Mouse (Mus musculus): ENCODE results near the gene Snta1.

Gene Snta1

GRCm38 (mm10) chr2:154420942-154421731 lies 13.2 kb upstream of the Snta1 start:
- DNase-seq, result no peak

DNA sequence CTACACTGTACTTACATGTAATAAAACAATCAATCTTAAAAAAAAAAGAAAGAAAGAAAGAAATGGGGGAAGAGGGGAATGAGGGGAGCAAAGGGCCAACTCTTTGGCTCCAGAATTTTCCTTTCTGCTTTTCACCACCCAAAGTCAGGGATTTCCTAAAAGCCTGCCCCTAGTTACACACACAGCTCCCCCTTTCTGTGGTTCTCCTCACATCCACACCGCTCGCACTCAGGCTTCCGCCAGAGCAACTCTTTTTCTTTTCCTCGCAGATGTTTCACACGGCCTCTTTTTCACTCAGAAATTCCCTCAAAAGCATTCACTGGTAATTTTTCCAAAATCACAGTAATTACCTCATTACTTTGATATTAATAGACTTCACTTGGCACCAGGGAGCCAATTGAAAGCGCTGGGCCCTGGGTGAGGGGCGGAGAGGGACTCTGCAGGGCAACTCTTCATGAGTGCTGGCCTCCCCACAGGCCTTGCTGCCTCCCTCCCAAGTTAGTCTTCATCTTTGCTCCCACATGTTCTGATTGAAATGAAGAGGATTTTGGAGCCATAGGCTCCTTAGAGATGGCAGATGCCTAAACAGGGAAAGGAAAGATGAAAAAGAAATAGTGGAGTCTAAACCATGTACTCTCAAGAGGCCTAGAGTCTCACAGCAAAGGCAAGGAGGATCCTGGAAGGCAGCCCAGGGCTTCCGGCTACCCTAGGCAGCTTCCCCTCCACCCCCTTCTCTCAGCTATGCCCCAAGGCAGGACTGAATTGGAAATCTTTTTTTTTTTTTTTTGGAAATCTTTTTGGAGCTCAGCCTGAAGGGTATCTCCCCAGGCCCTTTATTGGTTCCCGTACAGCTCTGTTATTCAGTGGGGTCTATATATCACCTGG lies 12.0 kb upstream of the Snta1 start:
- no peak for DNase-seq

- DNase-seq, result no peak
Measured at GRCm38 (mm10) chr2:154418001-154418400, 10.1 kb upstream of the Snta1 start.

GRCm38 (mm10) chr2:154417107-154417506 lies 9.2 kb upstream of the Snta1 start:
- DNase-seq, result peak; percentile 77

DNA sequence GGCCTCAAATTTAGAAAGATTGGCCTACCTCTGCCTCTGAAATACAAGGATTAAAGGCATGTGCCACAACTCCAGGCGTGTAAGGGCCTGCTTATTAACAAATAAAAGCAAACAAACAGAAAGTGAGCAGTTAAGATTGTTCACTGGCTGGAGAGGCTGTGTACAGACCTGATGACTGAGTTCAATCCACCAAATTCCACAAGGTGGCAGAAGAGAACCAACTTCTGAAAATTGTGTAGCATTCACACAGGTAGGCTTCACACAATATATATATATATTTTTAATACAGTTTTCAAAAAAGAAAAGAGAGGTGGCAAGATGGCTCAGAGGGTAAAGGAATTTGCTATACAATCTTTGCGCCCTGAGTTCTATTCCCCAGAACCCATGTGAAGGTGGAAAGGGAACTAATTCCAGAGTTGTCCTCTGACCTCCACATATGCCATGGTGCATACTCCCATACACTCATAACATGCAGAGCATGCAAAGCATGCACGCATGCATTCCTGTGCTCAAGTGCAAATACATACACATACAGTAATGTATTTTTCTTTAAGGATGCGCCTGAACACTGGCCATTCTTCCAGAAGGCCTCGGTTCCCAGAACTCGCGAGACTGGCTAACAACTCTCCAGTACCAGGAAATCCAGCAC lies 4.2 kb upstream of the Snta1 start:
- no peak for DNase-seq

DNA sequence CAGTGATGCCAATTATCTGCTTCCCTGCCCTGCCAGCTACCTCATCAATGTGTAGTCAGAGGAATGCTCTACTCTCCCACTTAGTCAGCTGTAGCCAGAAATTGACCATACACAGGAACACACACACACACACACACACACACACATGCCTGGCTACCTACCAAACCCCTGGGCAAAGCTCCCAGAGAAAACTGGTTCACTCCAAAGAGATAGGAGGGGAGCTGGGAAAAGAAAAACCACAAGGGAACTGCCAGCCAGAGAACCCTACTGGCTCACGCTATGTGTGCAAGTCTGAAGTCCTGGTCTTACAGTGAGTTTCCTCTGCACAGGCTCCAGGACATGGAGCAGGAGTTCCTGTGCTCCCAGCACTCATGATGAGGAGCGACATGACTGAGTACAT lies 2.5 kb upstream of the Snta1 start:
- DNase-seq, result no peak

DNA sequence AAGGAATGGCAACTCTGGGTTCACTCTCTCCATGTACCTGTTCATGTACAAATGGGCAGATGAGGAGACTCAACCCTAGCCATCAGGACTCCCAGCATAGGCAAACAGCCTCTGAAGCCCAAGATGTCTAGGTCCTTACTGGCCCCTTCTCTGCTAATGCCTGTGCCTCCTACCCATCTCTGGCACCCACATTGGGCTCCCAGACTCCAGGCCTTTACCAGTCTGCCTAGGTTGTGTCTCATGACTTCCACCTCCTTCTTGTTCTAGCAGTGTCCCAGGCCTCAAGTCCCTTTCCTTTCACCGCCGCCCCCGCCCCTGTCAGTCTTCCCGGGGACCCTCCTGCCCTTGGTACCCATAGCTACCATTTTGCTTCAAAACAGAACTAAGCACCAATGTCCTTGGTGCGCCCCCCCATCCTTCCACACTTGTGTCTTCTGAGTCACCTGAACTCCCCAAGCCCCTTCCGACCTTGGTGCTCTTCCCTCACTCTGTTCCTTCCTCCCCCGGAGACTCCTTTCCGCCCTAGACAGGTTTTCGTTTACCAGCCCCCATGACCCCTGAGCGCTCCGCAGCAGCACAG lies 746 bp downstream of the Snta1 start:
- DNase-seq, result no peak

DNA sequence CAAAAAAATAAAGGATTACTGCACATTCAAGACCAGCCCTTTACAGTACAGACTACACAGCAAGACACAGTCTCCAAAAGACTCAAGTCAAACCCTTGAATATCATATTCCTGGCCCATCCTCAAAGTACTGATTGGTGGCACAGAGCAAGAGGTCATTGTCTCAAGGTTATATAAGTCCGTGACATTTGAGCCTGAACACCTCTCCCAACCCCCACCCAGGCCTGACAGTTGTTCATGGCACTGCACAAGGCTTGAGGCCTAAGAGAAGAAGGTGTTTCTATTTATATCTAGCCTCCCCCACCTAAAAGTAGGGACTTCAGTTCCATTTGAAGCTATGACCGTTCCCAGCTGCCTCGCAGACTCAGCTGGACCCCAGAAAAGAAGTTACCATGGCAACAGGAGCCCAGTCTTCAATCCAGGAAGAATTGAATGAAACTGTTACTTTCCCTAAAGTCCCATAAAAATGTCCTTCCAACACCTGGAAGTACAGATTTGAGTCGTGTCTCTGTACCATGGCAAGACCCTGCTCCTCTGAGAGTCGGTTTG lies 2.4 kb downstream of the Snta1 start:
- no peak for DNase-seq

- peak; percentile 67 for DNase-seq
Measured at GRCm38 (mm10) chr2:154402811-154403210, 5.1 kb downstream of the Snta1 start.

DNA sequence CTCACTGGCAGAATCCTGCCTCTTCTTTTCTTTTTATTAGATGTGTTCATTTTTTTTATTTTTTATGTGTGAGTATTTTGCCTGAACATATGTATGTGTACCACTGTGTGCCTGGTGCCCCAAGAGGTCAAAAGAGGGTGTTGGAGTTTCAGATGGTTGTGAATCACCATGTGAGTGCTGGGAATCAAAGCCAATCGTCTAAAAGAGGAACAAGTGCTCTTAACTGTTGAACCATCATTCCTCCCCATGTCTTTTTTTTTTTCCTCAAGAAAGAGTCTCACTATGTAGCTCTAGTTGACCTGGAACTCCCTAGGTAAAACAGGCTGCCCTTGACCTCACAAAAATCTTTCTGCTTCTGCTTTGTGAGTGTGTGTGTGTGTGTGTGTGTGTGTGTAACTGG lies 5.9 kb downstream of the Snta1 start:
- no peak for DNase-seq

DNA sequence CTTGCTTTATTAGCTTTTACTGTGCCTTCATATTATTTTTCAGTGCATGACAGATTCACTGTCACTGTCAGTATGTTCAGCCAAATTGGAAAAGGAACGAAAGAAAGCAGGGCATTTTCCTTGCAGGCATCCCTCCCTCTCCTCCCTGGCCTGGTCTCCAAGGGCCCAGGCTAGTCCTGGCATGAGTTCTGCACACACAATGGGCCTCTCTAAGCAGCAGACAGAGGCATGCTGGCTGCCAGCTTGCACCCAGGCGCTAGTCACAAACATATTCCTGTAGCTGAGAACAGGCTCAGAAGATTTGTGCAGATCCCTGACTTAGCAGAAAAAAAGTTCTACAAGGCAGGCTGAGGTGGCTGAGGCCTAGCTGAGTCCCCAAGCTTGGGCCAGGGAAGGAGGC lies 8.6 kb downstream of the Snta1 start:
- DNase-seq, result no peak

DNA sequence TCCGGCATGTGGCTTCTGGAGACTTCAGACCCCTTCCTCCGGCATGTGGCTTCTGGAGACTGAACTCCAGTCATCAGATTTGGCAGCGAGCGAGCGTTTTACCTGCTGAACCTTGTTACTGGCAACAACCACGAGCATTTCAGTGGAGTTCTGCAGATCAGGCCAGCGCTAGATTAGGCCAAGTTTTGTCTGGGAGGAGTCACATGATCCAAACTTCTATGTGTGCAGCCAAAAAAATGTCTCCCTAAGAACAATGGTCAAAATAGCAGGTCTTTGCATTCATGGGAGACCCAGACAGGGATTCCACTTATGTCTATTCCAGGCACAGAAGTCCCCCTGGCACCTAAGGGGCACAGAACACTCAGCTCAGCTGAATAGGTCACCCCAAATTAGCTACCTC lies 9.6 kb downstream of the Snta1 start:
- DNase-seq, result peak; percentile 51

- DNase-seq, result no peak
Measured at GRCm38 (mm10) chr2:154396529-154396928, 11.4 kb downstream of the Snta1 start.

DNA sequence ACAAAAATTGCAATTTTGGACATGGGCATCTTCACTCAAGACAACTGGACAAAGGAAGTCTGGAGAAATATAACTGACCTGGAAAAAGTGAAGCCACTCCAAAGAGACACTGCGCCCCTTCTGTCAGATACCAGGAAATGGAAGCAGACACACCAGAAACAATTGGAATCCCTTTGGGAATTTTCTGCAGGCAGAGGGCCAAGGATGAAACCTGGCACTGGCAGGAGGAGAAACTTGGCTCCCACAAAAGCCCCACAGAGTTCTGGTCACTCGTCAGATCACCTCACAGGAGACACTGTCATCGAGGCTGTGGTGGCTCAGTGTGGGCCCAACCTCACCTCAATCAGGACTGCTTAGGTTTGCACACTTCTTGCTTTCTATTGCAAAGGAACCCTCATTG lies 13.3 kb downstream of the Snta1 start:
- no peak for DNase-seq

DNA sequence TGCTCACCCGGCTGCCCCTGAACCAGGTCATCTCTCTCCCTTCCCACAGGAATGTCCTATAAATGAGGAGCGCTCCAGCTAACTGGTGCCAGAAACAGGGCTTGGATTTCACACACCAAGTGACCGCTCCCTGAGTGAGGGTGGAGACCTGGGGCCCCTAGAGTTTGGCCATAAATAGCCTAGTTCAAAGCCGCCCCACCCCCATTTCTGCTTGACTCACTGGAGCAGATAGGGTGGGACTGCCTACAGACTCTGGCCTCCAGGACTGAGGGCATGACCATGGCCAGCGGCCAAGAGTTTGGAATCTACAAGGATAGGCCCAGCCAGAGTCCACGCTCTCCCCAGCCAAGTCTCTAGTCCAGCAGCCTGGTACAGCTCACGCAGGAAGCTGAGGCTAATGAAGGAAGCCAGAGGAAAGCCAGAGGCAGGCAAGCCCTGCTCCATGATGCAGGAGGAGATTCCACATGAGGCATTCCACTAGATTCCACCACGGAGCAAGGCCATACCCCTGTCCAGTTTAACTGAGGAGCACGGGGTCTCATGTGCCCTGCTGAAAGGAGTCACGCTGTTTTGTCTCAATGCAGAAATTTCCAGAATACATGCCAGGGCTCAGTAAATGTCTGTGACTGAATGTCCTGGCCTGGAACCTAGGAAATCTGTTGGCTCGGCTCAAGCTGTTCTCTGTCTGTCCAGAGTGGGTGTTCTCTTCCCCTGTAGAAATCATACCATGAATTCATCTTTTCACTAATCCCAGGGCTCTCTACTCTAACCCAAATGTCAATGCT lies 17.5 kb downstream of the Snta1 start:
- DNase-seq, result peak; percentile 95

DNA sequence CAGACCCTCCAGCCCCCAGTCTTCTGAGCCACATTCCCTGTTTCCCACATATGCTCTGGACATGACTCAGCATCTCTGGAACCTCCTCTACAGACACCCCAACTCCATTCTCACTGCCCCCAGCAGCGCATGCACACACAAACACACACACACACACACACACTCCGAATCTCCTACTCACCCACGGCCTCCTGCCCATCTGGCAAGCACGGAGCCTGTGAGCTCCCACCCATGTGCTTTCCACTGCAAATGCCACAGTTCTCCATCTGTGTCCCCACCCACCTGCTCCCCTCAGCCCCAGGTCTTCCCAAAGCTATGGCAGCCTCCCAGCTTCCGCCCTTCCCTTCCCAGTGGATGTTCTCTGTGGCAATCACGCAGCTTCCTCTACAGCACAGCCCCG lies 28.8 kb downstream of the Snta1 start:
- DNase-seq, result no peak

GRCm38 (mm10) chr2:154374807-154375601 lies 32.9 kb downstream of the Snta1 start:
- no peak for DNase-seq

GRCm38 (mm10) chr2:154373961-154374632 lies 33.8 kb downstream of the Snta1 start:
- peak; percentile 72 for DNase-seq

DNA sequence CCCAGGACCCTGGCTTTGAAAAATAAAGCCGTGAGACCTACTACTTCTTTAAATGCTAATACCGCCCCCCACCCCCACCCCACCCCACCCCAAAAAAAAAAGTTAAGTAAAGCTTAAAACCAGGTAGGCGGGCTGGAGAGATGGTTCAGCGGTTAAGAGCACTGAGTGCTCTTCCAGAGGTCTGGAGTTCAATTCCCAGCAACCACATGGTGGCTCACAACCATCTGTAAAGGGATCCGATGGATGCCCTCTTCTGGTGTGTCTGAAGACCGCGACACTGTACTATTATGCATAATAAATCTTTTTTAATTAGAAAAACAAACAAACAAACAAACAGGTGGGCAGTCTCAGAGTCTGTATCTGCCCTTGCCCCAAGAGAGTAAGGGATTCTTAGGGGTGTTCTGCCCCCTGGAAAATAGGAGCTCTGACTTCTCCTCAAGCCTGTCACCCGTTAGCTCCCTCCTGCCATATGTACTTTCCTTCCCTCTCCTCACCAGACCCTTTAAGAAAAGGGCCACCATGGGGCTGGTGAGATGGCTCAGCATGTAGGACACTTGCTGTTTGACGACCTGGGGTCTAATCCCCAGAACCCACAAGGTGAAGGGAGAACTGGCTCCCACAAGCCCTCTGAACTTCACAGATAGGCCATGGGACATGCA lies 34.9 kb downstream of the Snta1 start, which contains the start of gene Cdk5rap1:
Cdk5rap1 (minus strand) TSS at position 169 of the 659 bp plus-strand sequence.
- no peak for DNase-seq
